Mouse (Mus musculus): ENCODE data around the gene Socs1.

DNA sequence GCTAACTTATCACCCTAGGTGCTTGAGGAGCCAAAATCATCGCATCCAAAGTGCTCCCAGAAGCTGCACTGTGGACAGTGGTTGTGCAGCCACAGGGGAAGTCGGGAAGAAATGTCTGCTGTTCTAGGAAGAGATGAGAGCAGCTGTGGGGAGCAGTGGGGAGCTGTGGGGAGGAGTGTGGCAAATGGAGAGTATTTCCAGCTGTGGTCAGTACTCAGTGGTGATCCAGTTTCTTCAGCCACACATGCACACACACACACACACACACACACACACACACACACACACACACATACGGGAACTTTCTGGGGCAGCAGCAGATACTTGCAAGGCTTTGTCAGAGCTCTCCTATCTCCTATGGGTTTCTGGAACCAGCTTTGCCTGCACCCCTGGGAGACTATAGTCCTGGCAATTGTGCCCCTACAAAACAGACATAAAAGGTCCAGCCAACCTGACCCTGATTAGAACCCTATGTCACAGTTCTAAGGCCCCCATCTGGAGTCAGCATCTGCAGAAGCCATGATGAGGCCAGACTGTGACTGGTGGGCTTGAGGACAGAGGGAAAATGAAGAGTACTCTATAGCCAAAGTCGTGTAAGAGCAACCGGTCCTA is 22.7 kb downstream of the Socs1 start:
- no peak for TF ChIP-seq POLR2A (IDR thresholded peaks at IDR 0.05; ENCODE audit: low read depth, low read length)
- TF ChIP-seq CTCF (IDR thresholded peaks at IDR 0.05; ENCODE audit: borderline replicate concordance, insufficient read depth, low read length): no peak
